Mouse (Mus musculus): ENCODE results near the gene Eva1b. TPM values are rescaled to one million over a fixed set of nuclear protein-coding genes. Genes with fewer than 3 reads are reported as not detected.
A peak's percentile ranks its signal among the peaks of the same experiment; 100 is the strongest.

The Eva1b gene
- polyA plus RNA-seq, 1 experiment = 9.0 TPM

DNA sequence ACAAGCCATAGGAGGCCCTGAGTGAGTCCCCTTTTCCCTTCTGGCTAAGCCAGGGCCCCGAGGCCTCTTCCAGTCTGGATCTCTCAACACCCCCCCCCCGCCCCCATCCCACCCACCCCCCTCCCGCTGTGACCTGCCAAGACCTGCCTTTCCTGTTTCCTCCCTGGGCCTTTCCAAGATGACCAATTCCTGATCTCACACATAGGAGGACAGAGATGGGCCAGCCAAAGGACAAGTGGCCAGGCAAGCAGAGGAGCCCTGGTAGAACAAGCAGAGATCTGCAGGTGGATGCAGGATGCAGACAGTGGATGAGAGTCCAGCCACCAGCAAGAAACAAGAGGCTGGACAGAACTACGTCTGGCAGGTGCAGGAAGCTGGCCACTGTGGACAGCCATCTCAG is 2.1 kb upstream of the Eva1b start:
- 0 out of 2 replicates have a peak, but pooled peaks cover 2% of the 10 kb centered on the region for H3K27me3 ChIP-seq (ENCODE audit: control insufficient read depth, insufficient read depth, low read length)
- no peak for TF ChIP-seq CTCF (IDR thresholded peaks at IDR 0.05; ENCODE audit: borderline replicate concordance, insufficient read depth, low read depth, low read length)
- no peak for TF ChIP-seq POLR2A (IDR thresholded peaks at IDR 0.05; ENCODE audit: borderline replicate concordance, insufficient read depth, low read length)
- 45% methylated on average over 4 of the region's 4 CpGs for WGBS
- no peak overlapping the region for H3K4me3 ChIP-seq (replicated peaks; ENCODE audit: insufficient read depth, low read depth, low read length)
- DNase-seq = no peak
- H3K27ac ChIP-seq (ENCODE audit: insufficient read depth, low read length) = no peak overlapping the region
- H3K4me1 ChIP-seq (ENCODE audit: control insufficient read depth, insufficient read depth, low read length) = 0 out of 2 replicates have a peak, but pooled peaks cover 7% of the 10 kb centered on the region

GRCm38 (mm10) chr4:126146974-126147532 is 491 bp upstream of the Eva1b start:
- WGBS = 84% methylated on average over 9 of the region's 9 CpGs
- no peak for DNase-seq
- Histone ChIP-seq H3K4me1 (ENCODE audit: control insufficient read depth, insufficient read depth, low read length) (0 out of 2 replicates have a peak, but pooled peaks cover 7% of the 10 kb centered on the region), H3K4me3 (replicated peaks; ENCODE audit: insufficient read depth, low read depth, low read length) (no peak overlapping the region), H3K27ac (ENCODE audit: insufficient read depth, low read length) (no peak overlapping the region), H3K27me3 (ENCODE audit: control insufficient read depth, insufficient read depth, low read length) (0 out of 2 replicates have a peak, but pooled peaks cover 2% of the 10 kb centered on the region)
- TF ChIP-seq CTCF (IDR thresholded peaks at IDR 0.05; ENCODE audit: borderline replicate concordance, insufficient read depth, low read depth, low read length) (no peak), POLR2A (IDR thresholded peaks at IDR 0.05; ENCODE audit: borderline replicate concordance, insufficient read depth, low read length) (no peak)

DNA sequence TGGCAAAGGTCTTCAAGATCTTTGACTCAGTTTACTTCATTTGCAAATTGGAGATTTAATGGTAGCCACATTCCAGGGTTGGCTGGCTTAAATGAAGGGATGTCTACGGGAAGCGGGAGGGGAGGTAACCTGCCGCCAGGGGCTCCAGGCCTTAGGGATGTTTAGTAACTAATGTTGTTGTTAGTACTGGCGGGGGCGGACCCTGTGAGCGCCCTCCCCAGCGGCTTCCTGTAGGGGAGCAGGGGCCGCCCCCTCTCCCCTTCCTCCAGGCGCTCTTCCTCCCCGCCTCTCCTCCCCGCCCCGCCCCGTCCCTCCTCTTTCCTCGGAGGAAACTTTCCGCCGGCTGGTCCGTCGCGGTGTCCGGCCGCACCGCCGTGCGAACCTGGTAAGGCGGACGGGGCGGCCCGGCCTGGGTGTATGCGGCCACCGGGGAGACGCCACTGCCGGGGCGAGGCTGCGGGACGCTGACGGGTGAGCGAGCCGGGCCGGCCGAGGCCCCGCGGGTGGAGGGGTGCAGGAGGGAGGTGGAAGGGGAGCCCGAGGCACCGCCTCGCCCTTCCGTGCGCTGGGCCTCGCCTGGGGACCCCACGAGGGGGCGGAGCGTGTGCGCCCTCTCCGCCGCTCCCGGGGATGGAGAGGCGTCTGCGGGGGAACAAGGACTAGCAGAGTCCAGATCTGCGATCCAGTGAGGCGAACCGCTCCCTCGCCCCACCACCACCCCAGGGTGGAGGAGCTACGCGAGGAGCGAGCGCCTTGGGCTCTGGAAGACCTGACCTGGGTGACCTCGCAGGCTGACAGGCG is 817 bp downstream of the Eva1b start:
- Histone ChIP-seq H3K4me3 (replicated peaks; ENCODE audit: insufficient read depth, low read depth, low read length) (peak overlapping the region; percentile 3), H3K27me3 (ENCODE audit: control insufficient read depth, insufficient read depth, low read length) (0 out of 2 replicates have a peak, but pooled peaks cover 2% of the 10 kb centered on the region), H3K27ac (ENCODE audit: insufficient read depth, low read length) (no peak overlapping the region), H3K4me1 (ENCODE audit: control insufficient read depth, insufficient read depth, low read length) (0 out of 2 replicates have a peak, but pooled peaks cover 7% of the 10 kb centered on the region)
- DNase-seq = no peak
- WGBS = 6% methylated on average over 63 of the region's 67 CpGs
- TF ChIP-seq CTCF (IDR thresholded peaks at IDR 0.05; ENCODE audit: borderline replicate concordance, insufficient read depth, low read depth, low read length) = no peak
- no peak for TF ChIP-seq POLR2A (IDR thresholded peaks at IDR 0.05; ENCODE audit: borderline replicate concordance, insufficient read depth, low read length)

DNA sequence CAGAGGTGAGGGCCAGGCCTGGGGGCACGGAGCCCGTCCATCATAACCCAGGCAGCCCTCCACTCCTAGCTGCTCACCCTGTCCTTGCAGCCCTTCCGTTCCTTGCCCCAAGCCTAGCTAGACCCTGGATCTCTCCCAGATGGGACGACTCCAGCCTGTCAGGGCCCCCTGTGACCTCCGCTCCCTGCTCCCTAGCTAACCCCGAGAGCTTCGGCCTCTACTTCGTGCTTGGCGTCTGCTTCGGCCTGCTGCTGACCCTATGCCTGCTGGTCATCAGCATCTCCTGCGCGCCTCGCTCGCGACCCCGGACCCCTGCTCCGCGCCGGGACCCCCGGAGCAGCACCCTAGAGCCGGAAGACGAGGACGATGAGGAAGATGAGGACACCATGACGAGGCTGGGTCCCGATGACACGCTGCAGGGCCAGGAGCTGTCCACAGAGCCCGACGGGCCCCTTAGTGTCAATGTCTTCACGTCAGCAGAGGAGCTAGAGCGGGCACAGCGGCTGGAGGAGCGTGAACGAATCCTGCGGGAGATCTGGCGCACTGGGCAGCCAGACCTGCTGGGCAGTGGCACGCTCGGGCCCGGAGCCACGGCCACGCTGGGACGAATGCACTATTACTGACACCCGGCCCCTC is 1.6 kb downstream of the Eva1b start:
- DNase-seq = no peak
- Histone ChIP-seq H3K27me3 (ENCODE audit: control insufficient read depth, insufficient read depth, low read length) (0 out of 2 replicates have a peak, but pooled peaks cover 2% of the 10 kb centered on the region), H3K4me1 (ENCODE audit: control insufficient read depth, insufficient read depth, low read length) (0 out of 2 replicates have a peak, but pooled peaks cover 7% of the 10 kb centered on the region), H3K27ac (ENCODE audit: insufficient read depth, low read length) (no peak overlapping the region), H3K4me3 (replicated peaks; ENCODE audit: insufficient read depth, low read depth, low read length) (no peak overlapping the region)
- TF ChIP-seq CTCF (IDR thresholded peaks at IDR 0.05; ENCODE audit: borderline replicate concordance, insufficient read depth, low read depth, low read length) (no peak), POLR2A (IDR thresholded peaks at IDR 0.05; ENCODE audit: borderline replicate concordance, insufficient read depth, low read length) (no peak)
- 18% methylated on average over 42 of the region's 42 CpGs for WGBS

DNA sequence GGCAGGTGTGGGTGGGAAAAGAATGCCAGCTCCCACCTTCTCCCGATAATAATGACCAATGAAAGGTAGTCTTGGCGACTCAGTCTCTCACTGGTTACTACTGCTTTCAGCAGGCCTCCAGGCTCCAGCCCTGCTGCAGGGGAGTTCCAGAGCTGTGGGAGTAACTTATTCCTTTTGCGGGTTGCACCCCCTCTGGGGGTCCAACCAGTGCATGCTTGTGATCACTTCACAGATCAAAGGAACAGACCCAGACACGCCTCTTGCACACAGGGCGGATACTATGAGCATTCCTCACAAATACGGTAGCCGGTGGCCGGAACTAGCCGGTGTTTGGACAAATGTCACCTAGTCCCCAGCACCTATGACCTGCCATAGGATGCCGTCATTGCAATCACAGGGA is 2.3 kb downstream of the Eva1b start:
- no peak for DNase-seq
- no peak overlapping the region for H3K27ac ChIP-seq (ENCODE audit: insufficient read depth, low read length)
- H3K27me3 ChIP-seq (ENCODE audit: control insufficient read depth, insufficient read depth, low read length) = 0 out of 2 replicates have a peak, but pooled peaks cover 2% of the 10 kb centered on the region
- 78% methylated on average over 10 of the region's 10 CpGs for WGBS
- no peak overlapping the region for H3K4me3 ChIP-seq (replicated peaks; ENCODE audit: insufficient read depth, low read depth, low read length)
- TF ChIP-seq POLR2A (IDR thresholded peaks at IDR 0.05; ENCODE audit: borderline replicate concordance, insufficient read depth, low read length) (no peak), CTCF (IDR thresholded peaks at IDR 0.05; ENCODE audit: borderline replicate concordance, insufficient read depth, low read depth, low read length) (no peak)
- H3K4me1 ChIP-seq (ENCODE audit: control insufficient read depth, insufficient read depth, low read length) = 0 out of 2 replicates have a peak, but pooled peaks cover 7% of the 10 kb centered on the region

DNA sequence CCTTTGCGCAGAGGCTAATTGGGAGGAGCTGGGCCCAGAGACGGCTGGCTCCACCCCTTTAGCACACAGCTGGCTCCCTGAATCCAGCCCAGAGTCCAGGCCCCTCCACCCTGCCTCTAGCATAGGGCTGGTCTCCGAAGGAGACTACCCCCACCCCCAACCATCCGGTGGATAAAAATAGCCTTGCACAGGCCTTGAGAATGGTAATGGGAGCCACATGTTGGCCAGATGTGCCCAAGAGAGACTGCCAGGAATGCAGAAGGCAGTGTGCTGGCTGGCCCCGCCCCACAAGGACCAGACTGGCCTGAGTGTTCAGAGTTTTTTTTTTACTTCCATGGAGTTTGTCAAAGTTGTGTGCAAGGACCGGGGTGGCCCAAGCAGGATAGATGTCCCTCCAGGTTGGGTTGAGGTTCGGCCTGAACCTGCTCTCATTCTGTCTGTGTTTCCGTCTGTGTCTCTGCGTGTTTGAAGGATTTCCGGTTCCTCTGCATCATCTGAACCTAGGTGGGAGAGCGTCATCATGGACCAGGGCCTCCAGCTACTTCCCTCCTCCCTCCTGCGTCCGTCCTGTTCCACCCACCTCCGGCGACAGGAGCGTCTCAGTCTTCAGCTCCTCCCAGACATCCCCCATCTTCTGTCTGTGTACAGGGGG is 2.9 kb downstream of the Eva1b start:
- H3K27me3 ChIP-seq (ENCODE audit: control insufficient read depth, insufficient read depth, low read length) = 0 out of 2 replicates have a peak, but pooled peaks cover 2% of the 10 kb centered on the region
- no peak overlapping the region for H3K27ac ChIP-seq (ENCODE audit: insufficient read depth, low read length)
- TF ChIP-seq POLR2A (IDR thresholded peaks at IDR 0.05; ENCODE audit: borderline replicate concordance, insufficient read depth, low read length) = no peak
- TF ChIP-seq CTCF (IDR thresholded peaks at IDR 0.05; ENCODE audit: borderline replicate concordance, insufficient read depth, low read depth, low read length) = no peak
- 79% methylated on average over 16 of the region's 16 CpGs for WGBS
- no peak for DNase-seq
- H3K4me3 ChIP-seq (replicated peaks; ENCODE audit: insufficient read depth, low read depth, low read length) = no peak overlapping the region
- 0 out of 2 replicates have a peak, but pooled peaks cover 7% of the 10 kb centered on the region for H3K4me1 ChIP-seq (ENCODE audit: control insufficient read depth, insufficient read depth, low read length)

GRCm38 (mm10) chr4:126150949-126151320 is 3.4 kb downstream of the Eva1b start:
- WGBS = 87% methylated on average over 6 of the region's 6 CpGs
- Histone ChIP-seq H3K4me3 (replicated peaks; ENCODE audit: insufficient read depth, low read depth, low read length) (no peak overlapping the region), H3K4me1 (ENCODE audit: control insufficient read depth, insufficient read depth, low read length) (0 out of 2 replicates have a peak, but pooled peaks cover 7% of the 10 kb centered on the region), H3K27ac (ENCODE audit: insufficient read depth, low read length) (no peak overlapping the region), H3K27me3 (ENCODE audit: control insufficient read depth, insufficient read depth, low read length) (0 out of 2 replicates have a peak, but pooled peaks cover 2% of the 10 kb centered on the region)
- no peak for TF ChIP-seq POLR2A (IDR thresholded peaks at IDR 0.05; ENCODE audit: borderline replicate concordance, insufficient read depth, low read length)
- no peak for TF ChIP-seq CTCF (IDR thresholded peaks at IDR 0.05; ENCODE audit: borderline replicate concordance, insufficient read depth, low read depth, low read length)
- no peak for DNase-seq

Data from cerebellum, adult 2 months (tissue).